Mouse (Mus musculus) embryo, embryonic 11 days (tissue): Measurements from ENCODE around the gene Msi2.

Experiments
- DNase-seq: peaks from one replicate; pipeline ENCODE4 v3.0.0-alpha.2; 2015

Msi2 gene

DNA sequence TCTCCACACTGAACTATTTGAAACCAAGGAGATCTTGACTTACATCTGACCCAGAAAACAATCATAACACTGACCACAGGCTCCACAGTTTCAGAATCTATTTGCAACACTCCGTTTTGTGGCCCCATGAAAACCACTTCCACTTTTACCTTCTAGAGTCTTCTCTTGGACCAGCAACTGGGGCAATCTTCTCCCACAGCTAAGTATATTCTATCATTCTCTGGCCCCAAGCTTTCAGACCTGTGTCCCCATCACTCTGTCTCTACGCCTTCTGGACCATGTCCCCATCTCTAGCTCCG is 86.4 kb downstream of the Msi2 start:
- DNase-seq, result no peak

DNA sequence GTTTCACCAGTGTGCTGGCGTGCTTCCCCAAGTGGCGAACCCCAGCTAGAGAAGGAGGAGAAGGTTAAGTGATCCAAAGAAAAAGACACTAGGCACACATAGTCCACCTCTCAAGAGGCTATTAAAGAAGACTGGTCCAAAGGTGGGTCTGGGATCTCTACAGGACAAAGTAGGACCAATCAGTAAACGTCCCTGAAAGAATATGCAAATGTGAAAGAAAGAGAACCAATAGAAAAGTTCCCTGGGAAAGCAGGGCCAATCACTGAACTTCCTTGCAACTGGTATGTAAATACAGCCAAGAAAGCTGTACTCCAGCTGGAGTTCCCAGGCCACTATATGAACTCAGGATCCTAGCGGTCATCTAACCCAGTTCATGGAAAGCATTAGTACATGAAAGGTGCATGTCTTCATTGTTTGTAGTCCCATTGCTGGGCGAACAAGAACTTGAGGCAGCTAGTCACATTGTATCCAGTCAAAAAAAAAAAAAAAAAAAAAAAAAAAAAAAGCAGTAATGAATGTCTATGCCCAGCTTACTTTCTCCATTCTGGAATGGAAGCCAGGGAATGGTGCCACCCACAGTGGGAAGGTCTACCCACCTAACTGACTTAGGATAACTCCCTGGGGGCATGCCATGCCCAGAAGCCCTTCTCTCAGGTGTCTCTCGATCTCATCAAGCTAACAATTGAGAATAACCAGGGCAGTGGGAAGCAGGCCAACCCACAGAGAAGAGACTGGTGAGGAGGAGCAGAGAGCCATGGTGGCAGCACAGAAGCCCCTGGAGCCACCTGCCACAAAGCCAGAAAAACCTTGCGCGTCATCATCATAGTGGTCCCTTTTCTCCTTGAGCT is 87.0 kb downstream of the Msi2 start:
- DNase-seq, result no peak

DNA sequence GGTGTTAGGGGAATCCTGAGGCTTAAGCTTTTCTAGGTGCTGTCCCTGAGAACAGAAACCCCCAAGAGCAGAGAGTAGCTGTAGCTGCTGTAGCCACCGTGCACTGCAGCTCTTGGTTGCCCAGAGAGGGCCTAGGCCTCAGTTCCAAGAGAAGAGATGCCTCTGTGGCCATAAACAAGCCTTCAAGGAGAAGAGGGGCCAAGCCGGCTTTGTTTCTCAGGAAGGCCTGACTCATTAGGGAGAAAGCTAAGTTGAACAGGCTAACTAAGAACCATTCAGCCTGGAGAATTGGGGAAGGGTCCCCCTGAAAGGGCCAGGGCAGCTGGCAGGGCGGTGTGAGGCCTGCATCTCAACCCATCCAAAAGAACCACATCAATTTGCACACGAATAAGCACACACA is 88.7 kb downstream of the Msi2 start:
- DNase-seq, result peak; percentile 53

DNA sequence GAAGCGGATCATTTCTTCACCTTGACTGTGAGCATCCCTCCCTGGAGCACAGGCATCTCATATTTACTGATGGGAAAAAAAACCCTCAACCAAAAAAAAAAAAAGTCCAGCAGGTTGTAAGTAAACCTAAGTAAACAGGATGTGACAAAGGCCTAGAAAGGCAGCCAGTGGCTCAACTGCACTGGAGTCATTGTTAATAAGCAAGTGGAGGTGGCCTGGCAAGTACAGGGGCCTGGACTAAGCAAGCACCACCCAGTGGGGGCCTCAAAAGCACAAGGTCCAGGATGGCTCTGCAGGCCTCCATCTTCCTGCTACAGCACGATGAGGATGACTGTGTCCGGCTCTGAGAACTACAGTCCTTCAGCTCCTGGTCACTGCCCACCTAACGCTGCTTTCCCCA is 89.1 kb downstream of the Msi2 start:
- no peak for DNase-seq

DNA sequence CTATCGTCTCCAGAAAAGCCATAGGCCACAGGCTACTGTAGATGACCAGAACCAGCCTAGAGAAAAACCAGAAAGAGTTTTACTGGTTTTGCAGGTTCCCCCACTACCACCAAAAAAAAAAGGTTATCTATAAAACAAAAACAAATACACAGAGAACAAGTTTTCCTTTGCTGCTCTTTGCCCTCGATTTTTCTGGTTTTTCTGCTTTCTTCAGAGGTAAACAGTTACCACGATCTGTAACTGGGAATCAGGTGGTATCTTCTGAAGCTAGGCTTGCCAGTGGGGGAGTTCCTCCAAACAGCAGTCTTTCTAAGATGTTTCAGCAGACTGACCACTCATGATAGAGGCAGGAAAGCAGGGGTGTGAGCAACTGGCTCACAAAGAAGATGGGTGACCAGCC is 89.6 kb downstream of the Msi2 start:
- no peak for DNase-seq

DNA sequence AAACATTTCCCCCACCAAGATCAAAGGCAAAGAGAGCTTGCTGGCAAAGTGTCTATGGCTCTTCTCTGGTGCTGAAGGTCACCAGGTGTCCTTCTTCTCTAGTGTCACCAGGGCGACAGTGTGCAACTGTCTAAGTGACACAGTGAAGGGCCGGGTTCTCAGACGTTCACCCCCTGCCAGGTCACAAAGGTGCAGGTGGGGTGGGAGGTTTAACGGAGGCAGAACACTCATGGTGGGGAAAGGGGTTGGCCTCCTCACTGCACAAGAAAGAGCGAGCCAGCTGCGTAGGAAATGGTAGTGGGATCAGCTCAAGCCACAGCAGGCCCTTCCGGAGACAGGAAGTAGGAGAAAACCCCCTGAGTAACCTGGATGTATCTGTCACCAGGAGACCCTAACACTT is 91.0 kb downstream of the Msi2 start:
- no peak for DNase-seq

DNA sequence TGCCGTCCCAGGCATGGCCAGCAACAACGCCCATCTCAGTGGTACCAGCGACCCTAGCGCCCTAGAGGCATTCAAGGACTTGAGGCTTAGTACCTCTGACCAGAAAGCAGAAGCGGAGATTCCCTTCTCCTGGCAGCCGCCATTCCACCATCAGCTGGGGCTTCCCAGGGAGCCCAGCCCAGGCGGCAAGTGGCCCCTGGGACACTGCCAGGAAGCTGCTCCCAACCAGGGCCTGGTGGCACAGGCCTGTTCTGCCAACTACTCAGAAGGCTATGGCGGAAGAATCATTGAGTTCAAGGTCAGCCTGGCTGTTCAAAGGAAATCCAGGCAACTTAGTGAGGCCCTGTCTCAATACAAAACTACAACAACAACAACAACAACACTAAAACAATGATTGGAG is 91.7 kb downstream of the Msi2 start:
- DNase-seq, result no peak

DNA sequence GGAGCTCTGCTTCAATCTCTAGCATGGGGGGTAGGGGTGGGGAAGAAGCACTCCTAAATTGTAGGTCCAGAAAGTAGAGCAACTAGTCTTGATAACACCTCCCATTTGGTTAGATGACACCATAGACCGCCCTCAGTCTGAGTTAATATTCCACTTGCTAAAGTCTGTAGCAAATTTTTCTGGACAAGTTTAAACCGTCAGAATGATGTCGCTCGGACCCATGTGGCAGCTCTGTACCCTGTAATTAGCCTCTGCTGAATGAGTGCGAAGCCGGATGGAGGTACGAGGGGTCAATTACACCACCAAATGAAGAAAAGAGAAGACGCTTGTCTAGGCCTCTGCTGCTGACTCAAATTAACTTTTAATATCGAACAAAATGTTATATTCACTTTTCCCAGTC is 92.3 kb downstream of the Msi2 start:
- DNase-seq, result no peak

DNA sequence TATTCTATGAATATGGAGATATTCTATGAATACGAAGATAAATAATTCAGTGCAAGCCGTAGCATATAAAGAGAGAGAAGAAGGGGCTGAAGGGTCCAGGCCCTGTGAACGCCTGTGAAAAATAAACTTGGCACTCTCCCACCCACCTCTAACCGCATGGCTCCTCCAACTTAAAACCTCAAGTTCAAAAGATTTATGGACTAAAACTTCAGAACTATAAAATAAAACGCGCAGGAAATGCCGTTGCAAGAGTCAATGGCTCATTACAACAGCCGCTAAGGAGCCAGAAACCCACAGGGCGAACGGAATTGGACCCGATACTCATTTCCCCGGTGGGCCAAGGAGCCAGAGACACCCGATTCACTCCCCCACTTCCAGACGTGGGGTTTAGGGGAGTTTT is 93.2 kb downstream of the Msi2 start:
- DNase-seq, result no peak

DNA sequence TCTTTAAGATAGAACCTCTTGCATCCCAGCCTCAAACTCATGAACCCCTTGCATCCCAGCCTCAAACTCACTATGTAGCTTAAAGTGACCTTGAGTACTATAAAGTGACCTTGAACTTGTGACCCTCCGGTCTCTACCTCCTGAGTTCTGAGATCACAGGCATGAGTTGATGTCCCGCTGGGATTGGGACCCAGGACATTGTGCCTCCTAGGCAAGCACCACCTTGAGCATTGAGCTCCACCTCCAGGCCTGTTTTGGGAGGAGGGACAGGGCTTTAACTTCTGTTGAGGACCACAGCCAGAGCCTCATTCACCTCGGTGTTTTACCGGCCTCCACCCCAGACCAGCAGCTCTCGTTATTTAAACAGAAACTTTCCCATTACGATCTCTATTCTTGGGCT is 93.7 kb downstream of the Msi2 start:
- no peak for DNase-seq

DNA sequence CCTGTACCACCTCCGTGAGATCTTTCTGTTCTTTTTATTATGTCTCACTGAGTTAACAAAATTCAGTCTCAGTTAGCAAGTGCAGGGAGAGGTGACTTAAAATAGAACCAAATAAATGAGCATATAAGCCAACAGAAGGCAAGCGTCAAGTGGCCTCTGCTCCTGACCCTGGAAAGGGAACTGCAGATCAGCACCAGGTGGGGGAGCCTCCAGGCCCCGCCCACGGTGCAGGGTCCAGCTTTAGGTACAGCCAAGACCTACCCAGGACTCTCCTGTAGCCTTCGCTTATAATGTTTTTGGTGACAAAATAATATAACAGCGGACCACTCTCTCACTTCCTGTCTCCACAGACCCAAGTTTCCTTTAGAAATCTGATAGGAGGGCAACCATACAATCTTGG is 94.6 kb downstream of the Msi2 start:
- no peak for DNase-seq

DNA sequence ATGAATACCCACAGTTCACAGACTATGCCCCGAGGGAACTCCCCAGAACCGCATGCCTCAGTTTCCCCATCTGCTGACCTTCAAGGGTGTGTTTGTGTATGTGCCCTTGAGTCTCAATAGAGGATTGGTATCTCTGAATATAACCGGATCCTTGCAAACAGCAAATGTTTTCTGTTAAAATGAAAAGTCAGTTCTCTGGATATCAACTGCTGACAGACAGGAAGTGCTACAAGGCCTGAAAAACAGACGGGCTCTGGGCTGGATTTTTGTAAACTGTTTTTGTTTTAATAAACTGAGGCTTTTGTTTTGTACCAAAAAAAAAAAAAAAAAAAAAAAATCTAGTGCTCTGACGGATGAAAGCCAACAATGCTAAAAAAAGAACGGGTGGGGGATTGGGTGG is 95.8 kb downstream of the Msi2 start:
- no peak for DNase-seq

DNA sequence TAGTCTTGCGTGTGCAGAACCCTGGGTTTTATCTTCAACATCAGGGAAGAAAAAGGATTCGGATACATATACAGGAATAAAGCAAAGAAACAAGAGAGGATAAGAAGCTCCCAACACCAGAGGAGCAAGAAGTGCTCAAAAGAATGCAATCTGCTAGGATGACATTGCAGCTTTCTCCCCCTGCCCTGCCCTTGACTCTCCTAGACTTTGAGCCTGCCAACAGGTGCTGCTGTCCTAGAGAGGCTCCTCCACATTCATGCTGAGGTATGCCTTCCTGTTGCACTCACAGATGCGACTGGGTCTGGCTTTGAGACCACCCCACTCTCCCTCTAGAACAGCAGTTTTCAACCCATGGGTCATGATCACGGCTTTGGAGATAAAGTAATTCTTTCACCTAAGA is 96.5 kb downstream of the Msi2 start:
- no peak for DNase-seq

DNA sequence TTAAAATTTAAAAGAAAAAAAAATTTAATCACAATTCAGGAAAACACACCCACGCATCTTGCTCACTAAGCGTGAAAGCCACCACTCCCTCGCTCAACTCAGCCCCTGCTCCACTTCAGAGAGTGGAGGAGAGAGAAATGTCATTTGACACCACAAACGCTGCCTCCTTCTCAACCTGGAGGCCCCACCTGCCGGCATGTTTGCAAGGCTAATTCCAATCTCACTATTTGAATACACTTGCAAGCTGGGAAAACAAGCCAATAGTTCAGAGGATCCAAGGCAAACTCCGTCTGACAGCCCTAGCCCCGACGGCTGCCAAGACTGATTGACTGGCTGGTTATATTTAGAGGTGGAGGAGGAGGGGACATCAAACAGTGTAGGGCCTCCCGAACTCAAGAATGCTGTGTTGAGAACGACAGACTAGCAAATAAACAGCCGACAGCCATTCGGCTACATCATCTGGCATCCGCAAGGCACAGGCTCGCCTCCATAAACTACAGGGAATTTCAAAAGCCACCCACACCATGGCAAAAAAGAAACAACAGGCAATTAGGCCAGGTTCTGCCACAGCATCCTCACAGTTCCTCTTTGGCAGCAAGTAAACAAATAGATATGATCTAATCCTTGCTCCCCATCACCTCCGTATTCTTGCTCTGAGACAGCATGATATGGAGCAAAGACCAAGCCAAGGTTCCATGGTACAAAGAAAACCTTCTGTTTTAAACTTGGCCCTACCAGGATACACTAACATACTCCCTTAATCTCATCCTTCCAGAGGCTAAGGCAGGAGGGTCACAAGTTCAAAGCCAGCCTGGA is 97.9 kb downstream of the Msi2 start:
- DNase-seq, result peak; percentile 47

DNA sequence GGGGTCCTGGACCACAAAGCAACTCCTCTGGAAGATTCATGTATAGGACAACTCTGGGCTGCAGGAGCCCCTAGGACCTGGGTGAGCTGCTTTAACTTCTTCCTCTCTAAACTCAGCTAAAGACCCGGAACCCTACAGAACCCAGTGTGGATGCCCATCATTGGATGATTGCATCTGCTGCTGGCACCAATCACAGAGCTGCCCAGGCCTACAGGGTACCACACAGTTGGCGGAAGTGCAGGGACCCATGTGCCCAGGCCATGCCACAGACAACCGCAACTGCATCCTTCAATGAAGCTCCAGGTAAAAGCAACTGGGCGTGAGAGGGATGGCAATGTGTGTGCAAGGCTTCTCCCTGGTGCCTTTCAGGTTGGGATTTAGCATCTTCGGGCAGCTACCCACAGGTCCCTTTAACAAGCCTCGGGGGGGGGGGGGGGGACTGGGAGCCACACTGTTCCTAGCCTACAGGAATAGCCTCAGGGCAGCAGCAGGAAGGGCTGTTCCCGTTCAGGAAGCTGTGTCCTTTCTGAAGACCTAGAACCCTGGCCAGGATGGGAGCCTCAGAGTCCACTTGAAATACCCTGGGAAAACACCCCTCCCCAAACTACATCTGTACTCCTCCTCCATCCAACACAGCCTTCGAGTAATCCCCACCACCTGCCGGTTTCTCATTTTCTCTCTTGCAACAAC is 98.7 kb downstream of the Msi2 start:
- DNase-seq, result no peak

DNA sequence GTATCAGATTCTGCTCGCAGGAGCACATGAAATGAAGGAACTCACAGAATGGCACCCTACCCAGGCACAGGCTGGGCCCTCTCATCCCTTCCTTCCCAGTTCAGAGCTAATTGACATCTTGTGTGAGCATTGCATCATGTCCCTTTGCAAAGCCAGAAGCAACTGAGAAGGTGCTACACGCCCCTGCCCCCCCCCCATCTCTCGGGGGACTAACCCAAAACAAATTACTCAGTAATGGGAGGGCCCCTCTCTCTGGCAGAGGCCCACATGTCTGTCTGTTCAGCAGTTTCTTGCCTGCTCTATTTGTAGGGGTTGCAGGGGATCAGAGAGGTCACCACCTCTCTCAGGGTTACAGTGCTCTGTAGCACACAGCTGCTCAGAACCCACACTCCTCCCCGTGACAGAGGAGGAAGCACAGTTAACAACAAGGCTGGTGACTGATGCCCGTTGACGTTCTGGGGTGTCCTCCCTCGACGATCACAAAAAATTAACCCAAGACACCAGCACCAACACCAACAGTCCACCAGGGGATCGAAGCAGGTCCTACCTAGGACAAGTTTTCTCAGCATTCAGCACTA is 99.5 kb downstream of the Msi2 start:
- no peak for DNase-seq

DNA sequence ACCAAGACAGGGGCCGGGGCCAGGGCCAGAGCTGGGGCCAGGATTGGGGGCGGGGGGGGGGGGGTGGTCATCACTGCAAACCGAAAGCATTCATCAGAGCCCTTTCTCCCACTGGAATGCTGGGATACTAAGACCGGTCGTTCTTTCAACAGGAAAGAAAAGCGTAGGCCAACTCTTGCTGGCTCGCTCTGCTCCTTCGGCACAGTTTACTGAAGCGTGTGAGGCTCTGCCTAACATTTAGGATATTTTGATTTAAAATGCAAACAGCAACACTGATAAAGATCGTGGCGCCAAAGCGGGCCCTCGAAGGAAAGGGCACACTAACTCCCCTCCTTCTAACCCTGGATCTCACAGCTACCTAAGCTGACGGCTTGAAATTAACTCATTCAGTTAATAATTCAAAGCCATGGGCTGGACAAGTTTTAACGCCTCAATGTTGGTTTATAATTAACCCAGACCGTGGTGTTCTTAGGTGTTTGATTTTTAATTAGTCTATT is 100.3 kb downstream of the Msi2 start:
- DNase-seq, result no peak

DNA sequence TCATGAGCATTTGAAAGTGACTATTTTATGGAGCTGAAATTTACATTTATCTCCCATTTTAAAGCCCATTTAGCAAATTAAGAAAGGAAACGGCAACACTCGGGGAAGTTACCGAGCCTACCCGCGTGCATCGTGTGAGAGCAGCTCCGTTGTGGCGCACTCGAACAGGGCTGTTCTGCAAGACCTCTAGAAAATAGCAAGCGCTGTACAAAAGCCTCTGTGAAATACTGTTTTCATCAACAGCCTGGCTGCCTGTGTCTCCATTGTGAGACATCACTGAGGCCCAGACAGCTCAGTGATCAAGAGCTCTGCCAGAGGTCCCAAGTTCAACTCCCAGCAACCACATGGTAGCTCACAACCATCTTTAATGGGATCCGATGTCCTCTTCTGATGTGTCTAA is 100.9 kb downstream of the Msi2 start:
- DNase-seq, result no peak

DNA sequence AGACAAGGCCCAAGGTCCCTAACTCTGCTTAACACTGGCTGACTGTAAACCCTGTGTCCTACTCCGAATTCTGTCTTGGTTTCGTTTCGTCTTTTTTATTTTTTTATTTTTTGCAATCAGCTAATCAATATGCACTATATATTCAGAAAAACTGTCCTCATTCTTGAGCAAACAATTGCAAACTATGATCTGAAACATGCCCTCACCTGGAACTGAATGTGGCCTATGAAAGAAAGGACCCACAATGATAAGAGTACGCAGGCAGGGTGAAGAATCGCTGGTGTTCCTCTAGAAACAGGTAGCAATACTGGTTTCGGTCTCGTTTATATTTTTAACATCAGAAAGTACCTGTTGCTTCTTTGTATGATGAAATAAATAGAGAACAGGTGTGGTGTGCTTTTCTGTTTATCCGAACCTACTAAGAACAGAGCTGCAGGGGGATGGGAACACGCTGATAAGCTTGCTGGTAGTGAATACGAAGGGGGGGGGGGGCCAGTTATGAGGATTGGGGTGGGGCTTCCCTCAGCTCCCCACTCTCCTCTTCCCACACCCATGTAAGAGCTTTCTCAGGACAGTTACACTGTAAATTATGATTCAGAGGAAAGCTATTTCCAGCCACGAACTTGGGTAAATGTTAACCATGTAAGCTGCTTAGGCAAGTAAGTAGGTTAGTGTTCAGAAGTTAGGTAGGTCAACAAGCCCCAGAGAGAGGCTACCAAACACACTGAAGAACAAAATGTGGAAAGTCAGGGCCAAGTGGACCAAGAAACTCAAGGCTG is 103.6 kb downstream of the Msi2 start:
- no peak for DNase-seq

DNA sequence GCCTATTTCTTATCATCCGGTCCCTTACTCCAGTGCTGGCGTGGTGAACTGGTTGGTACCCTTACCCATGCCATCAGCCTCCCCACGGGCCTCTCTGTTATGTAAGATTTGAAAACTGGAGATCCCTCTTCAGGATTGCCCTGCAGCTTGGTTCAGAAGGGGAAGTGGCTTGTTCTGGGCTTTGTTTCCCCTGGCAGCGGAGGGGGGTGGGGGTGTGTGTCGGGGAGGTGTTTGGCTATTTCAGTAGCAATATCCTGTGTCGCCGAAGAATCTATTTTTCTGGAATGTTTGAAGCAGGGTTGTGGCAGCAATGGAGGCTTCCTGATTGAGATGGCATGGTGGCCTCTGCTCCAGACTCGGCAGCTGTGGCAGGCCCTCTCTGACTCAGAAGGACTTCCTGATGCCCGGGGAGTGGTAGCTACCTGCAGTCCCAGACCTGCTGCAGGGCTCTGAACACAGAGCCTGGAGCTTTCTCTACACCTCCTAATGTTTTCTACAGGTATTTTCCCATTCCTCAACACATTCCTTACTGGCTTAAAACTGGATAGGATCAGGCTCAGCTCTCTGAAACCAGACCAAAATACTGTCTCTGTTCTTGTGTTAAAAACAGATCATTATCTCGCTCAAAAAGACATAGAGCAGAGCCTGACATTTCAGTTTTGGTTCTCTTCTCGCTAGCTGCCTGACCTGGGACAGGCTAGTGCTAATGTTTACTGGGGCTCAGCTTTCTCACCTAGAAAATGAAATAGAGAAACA is 104.4 kb downstream of the Msi2 start:
- no peak for DNase-seq

DNA sequence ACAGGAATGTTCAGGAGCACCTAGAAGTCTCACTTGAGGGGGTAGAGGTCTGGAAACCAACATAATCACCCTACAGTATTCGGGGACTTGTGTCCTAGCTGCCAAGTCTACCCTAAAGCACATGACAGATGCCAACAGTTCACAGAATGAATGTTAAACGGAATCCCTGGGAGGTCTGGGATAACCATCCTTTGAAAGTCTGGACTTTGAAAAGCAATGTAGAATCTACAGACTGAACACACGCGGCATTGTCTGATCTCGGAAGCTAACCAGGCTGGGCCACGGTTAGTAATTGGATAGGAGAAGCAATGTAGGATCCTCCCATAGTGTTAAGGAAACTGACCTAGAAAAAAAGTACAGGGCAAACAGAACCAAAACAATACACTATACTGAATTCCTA is 105.3 kb downstream of the Msi2 start:
- no peak for DNase-seq

DNA sequence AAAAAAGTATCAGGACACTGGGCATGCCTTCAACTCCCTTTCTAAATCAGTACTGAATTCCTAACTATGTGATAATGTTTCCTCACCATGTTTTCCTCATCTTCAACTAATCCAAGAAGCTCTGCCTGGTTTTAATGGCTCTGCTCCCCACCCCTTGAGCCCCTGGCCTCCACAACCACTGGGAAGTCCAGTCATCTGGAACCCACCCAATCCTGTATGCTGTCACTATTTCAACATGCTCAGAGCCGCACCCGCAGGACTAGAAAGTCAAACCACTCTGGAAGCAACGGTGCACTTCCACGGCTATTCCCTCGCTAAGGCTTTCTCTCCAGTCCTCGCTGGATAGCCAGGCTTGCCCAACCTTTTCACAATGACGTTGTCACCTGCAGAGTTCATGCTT is 106.2 kb downstream of the Msi2 start:
- DNase-seq, result no peak
